Mouse (Mus musculus) brown adipose tissue, adult 24 weeks (tissue): ENCODE measurements around the gene Rab17. TPM values are rescaled to one million over a fixed set of nuclear protein-coding genes. Genes with fewer than 3 reads are reported as not detected.

Experiments used
- H3K27ac ChIP-seq: fragments of 200-500 bp; replicated peaks from 2 replicates; pipeline ENCODE4 v1.5.1; 2012; ENCODE audit warnings: low read depth, mild to moderate bottlenecking, low read length
- H3K4me1 ChIP-seq: fragments of 200-500 bp; 2 replicates; pipeline ENCODE4 v1.6.1; 2012; ENCODE audit warnings: low read length, mixed read lengths; ENCODE audit not compliant: control insufficient read depth, insufficient read depth, insufficient read length
- H3K4me3 ChIP-seq: fragments of 200-500 bp; 2 replicates; pipeline ENCODE4 v1.5.1; 2012; ENCODE audit warnings: low read depth, mild to moderate bottlenecking, low read length, moderate library complexity; ENCODE audit not compliant: insufficient read depth
- polyA plus RNA-seq: library from polyadenylated mRNA; stranded (reverse); fragments of >200 nt; gene quantifications from 2 replicates; pipeline ENCODE4 v1.2.4, GENCODE M21; 2012; ENCODE audit not compliant: missing spikeins, insufficient read depth, insufficient read length

Gene Rab17
- polyA plus RNA-seq, 1 experiment, result not detected

DNA sequence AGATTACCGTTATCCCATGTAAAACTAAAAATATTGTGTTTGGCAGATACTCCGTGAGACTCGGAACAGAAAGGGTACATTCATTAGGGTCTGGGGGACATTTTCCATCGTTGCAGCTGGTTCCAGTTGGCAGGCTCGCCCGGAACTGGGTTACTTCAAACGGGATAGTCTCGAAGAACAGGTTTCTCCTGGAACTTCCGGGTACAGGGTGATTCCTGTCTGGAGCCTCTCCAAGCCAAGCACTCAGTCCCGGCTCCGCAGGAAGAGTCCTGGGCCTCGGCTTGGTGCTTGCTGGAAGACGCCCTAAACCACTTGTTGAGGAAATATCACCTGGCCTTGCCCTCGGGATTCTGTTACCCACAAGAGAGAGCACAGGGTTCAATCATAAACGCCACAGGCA, 42.2 kb downstream of the Rab17 start:
- Histone ChIP-seq H3K4me1 (peaks cover 3% of the 10 kb centered on the region; the same call in 1 of the 2 replicates), H3K27ac (no peak overlapping the region), H3K4me3 (no peak overlapping the region)

DNA sequence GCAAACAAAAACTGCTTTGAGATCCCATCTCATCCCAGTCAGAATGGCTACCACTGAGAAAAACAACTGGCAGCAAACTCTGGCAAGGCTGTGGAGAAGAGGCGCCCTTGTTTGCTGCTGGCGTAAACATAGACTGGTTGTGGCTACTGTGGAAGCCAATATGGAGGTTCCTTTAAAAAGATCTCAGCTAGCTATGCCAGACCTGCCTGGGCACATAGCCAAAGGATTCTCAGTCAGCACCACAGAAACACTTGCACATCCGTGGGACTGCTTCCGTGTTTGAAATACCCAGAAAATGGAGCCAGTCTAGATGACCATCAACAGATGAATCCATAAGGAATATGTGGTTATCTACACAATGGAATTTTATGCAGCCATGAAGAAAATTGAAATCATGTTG, 43.4 kb downstream of the Rab17 start:
- Histone ChIP-seq H3K27ac (no peak overlapping the region), H3K4me1 (peaks cover 3% of the 10 kb centered on the region; the same call in 1 of the 2 replicates), H3K4me3 (no peak overlapping the region)

DNA sequence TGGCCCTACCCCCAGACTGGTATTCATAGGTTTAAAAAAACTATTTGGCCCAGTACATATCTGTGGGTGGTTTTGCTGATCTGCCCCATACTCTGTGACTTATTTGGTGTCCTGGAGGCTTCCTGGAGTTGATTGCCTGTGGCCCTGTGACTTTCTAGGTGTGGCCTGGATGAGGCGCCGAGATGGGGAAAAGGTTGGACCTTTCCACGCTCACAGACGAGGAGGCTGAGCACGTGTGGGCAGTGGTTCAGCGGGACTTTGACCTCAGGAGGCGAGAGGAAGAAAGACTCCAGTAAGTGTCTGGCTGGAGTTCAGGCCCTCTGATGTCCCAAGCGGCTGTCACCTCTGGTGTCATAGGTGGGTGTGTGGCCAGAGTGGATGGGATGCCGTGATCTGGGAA, 47.8 kb downstream of the Rab17 start:
- no peak overlapping the region for H3K27ac ChIP-seq
- no peaks in the 10 kb centered on the region for H3K4me1 ChIP-seq
- H3K4me3 ChIP-seq, result no peak overlapping the region

DNA sequence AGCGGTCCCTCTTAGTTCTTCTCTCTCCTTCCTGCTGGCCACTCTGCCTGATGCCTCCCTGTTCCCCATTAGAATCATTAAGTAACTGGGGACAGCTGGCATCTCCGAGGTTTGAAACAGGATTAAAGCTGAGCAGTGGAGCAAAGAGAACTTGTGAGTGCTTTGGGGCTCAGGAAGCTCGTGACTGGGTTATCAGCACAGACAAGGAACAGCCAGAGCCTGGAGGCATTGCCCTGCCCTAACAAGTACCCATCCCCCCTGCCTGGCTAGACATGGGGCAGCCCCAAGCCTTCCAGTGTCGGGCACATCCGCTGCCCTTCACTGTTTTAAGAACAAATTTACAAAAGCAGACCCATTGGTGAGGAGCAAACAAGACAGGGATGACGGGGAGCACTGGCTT, 52.0 kb downstream of the Rab17 start:
- Histone ChIP-seq H3K4me3 (no peak overlapping the region), H3K4me1 (peaks cover 10% of the 10 kb centered on the region)

DNA sequence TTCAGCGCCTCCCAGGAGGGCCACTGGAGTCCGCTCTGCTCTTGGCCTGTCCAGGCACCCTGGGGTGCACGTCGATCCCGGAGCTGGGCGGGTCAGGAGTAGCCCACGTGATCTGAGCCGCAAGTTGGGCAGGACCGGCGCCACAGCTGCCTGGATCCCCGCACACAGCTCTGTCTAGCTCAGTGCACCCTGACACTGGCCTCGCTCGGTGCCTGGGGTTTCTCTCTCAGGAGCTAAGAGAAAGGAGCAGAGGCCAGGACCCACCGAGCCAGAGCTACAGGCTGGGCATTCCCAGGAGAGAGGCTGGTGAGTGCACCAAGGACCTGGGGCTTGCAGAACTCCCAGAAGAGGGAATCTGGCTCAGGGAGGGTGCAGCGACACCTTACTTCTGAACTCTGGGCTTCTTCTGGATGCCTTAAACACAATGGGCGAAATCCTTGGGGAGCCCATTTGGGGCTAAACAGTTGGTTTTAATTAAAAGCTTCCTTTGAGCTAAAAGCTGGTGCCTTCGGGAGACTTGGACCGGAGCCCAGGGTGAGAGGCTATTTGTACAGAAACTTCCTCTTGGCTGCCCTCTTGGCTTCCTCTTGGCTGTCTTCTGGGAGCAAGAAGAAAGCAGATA, 54.4 kb downstream of the Rab17 start, which contains the start of gene Mlph:
Gene Mlph, plus strand, starts transcription at position 138 of the 622 bp plus-strand sequence.
- H3K4me3 ChIP-seq, result peak within 1 kb of the TSS; percentile 48
- H3K27ac ChIP-seq, result no peak within 1 kb of the TSS
- H3K4me1 ChIP-seq, result peaks cover 10% of the 10 kb centered on the region

More for the DNA sequence above, 52.0 kb downstream of the Rab17 start:
- H3K27ac ChIP-seq, result no peak overlapping the region

DNA sequence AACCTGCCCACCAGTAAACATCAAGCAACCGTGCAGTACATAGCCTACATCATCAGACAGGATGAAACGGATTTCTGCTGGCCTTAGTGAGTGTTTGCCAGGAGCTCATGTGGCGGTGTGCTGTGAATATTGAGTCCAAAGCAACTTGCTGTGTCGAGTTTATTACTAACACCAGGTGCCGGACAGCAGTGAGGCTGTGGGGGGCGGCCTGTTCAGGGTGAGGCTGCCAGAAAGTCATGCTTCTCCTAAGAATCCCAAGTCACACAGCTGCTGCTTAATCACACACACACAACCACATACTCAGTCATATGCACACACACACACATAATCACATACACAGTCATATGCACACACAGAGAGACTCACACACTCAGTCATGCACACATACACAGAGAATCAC, 56.2 kb downstream of the Rab17 start:
- Histone ChIP-seq H3K4me1 (peaks cover 10% of the 10 kb centered on the region), H3K27ac (no peak overlapping the region), H3K4me3 (no peak overlapping the region)

DNA sequence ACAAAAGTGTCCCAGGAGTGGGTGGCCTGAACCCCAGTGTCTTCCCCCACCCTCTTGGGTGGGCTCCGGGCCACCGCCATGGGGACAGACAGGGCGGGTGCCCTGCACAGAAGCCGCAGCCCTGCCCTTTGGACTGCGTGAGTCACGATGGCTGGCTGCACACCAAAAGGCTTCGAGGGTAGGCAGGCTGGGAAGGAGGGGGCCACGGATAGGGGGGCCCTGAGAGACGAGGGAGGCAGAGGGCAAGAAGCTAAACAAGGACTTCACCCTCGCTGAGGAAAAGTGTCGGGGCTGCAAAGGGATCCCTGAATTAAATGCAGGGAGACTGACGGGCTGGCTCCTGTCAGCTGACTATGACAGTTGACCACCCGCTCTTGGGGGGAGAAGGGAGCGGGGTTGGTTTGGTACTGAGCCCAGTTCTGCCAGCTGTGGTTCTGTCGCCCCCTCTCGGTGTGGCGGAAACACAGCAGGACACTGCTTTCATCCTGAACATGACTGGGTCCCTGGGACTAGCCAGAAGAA, 59.8 kb downstream of the Rab17 start:
- no peak overlapping the region for H3K4me3 ChIP-seq
- no peak overlapping the region for H3K27ac ChIP-seq
- no peaks in the 10 kb centered on the region; the same call in 1 of the 2 replicates for H3K4me1 ChIP-seq

DNA sequence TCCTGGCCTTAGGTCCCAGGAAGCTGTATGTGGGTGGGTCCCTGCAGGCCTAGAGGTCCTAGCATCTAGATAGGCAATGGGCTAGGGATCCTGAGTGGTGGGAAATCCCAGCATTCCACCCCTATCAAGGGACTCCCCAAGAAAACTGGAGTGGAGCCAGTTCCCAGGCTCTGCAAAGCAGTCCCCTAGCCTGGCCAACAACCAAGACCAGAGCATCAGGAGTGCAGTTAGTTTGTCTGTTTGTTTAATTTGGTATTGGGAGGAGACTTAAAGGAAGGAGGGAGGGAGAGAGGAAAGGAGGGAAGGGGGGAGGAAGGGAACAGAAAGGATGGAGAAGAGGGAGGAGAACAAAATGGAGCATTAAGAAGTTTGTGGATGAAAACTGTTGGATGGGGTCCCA, 60.3 kb downstream of the Rab17 start:
- Histone ChIP-seq H3K27ac (no peak overlapping the region), H3K4me3 (no peak overlapping the region), H3K4me1 (no peaks in the 10 kb centered on the region)

Other genes starting within 250 kb of the Rab17 start
- gene Col6a3, start 125.7 kb downstream of the Rab17 start, polyA plus RNA-seq, result 18.7 and 28.2 TPM in 2 replicates
- gene Mlph, start 54.6 kb downstream of the Rab17 start, polyA plus RNA-seq, result 1.1 and 1.3 TPM in 2 replicates
- gene Prlh, start 16.6 kb downstream of the Rab17 start, polyA plus RNA-seq, result not detected in 2 replicates
- 11.7 and 13.8 TPM in 2 replicates for gene Lrrfip1, start 29.1 kb upstream of the Rab17 start, polyA plus RNA-seq
- gene Rbm44, start 175.4 kb upstream of the Rab17 start, polyA plus RNA-seq, result not detected in 2 replicates
- gene Ramp1, start 210.2 kb upstream of the Rab17 start, polyA plus RNA-seq, result 1.5 and 2.8 TPM in 2 replicates